Mouse (Mus musculus) intestine, embryonic 15.5 days (tissue): ENCODE measurements around the gene Cpsf6. TPM values are rescaled to one million over a fixed set of nuclear protein-coding genes. Genes with fewer than 3 reads are reported as not detected.

Source experiments
- ATAC-seq: fragments of 200-750 bp; cut with Nextera tagmentation; 2 replicates; pipeline ENCODE4 v1.8.0; 2017; ENCODE audit warnings: moderate TSS enrichment, moderate library complexity
- H3K27ac ChIP-seq: fragments of 300-500 bp; sonication (generic); 2 replicates; pipeline ENCODE4 v1.5.1; 2015; ENCODE audit warnings: mild to moderate bottlenecking, inconsistent platforms
- H3K27me3 ChIP-seq: fragments of 300-500 bp; sonication (generic); replicated peaks from 2 replicates; pipeline ENCODE4 v1.6.1; 2015; ENCODE audit warnings: inconsistent platforms
- H3K36me3 ChIP-seq: fragments of 300-500 bp; sonication (generic); 2 replicates; pipeline ENCODE4 v1.6.1; 2015; ENCODE audit warnings: inconsistent platforms
- H3K4me1 ChIP-seq: fragments of 300-500 bp; sonication (generic); replicated peaks from 2 replicates; pipeline ENCODE4 v1.6.1; 2015; ENCODE audit warnings: inconsistent platforms
- H3K4me2 ChIP-seq: fragments of 300-500 bp; sonication (generic); replicated peaks from 2 replicates; pipeline ENCODE4 v1.6.1; 2015; ENCODE audit warnings: mild to moderate bottlenecking, inconsistent platforms
- H3K4me3 ChIP-seq: fragments of 300-500 bp; sonication (generic); replicated peaks from 2 replicates; pipeline ENCODE4 v1.5.1; 2015; ENCODE audit warnings: inconsistent platforms
- H3K9ac ChIP-seq: fragments of 300-500 bp; sonication (generic); 2 replicates; pipeline ENCODE4 v1.6.1; 2015; ENCODE audit warnings: inconsistent platforms
- H3K9me3 ChIP-seq: fragments of 300-500 bp; sonication (generic); 2 replicates; pipeline ENCODE4 v1.6.1; 2016; ENCODE audit warnings: inconsistent platforms
- WGBS: fragments of 180-500 bp; shearing (Covaris S2); methylation state at CpG from one replicate; pipeline ENCODE4 v1.1.7; 2015; 5-methylcytosine and 5-hydroxymethylcytosine counted together
- polyA plus RNA-seq: library from polyadenylated mRNA; unstranded; fragments of >200 nt; fragmentation: Nextera tagmentation; extraction: Ambion mirVana; gene quantifications from 2 replicates; pipeline ENCODE4 v1.2.1, GENCODE M21; 2015

Cpsf6 gene
- polyA plus RNA-seq, 1 experiment from 2014 or later, result 129 TPM

DNA sequence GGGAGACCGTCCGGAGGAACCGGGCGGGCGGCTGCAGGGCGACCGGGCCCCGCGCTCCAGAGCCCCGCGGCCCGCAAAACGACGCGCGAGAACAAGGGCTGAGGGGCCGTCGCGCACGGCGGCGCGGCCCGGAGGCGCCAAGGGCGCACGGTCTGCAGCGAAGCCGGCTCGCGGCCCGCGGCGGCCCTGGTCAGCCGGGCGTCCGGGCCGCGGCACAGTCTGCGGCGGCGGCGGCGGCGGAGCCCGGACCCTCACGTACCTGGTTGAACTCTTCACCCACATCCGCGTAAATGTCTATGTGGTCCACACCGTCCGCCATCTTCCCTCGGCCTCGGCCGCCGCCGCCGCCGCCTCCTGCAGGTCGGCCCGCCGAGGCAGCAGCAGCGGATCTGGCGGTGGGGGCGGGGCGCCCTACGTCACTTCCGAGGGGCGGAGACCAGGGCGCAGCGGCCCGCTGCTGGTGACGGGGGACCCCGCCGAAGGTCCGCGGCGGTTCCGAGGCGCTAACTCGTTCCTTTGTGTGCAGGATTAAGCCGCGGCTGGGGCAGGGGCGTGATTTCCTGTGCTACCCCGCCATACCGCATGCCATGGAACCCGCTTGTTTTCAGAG is 3.1 kb downstream of the Cpsf6 start:
- peak overlapping the region; percentile 100 for H3K9ac ChIP-seq
- no peaks in the 10 kb centered on the region for H3K27me3 ChIP-seq
- H3K4me1 ChIP-seq, result 0 out of 2 replicates have a peak, but pooled peaks cover 2% of the 10 kb centered on the region
- H3K36me3 ChIP-seq, result no peaks in the 10 kb centered on the region
- peak; percentile 97 for ATAC-seq
- under 1% methylated on average over 77 of the region's 86 CpGs for WGBS
- no peaks in the 10 kb centered on the region for H3K9me3 ChIP-seq
- H3K4me2 ChIP-seq, result peak overlapping the region; percentile 60
- H3K4me3 ChIP-seq, result peak overlapping the region; percentile 99
- peak overlapping the region; percentile 92 for H3K27ac ChIP-seq

DNA sequence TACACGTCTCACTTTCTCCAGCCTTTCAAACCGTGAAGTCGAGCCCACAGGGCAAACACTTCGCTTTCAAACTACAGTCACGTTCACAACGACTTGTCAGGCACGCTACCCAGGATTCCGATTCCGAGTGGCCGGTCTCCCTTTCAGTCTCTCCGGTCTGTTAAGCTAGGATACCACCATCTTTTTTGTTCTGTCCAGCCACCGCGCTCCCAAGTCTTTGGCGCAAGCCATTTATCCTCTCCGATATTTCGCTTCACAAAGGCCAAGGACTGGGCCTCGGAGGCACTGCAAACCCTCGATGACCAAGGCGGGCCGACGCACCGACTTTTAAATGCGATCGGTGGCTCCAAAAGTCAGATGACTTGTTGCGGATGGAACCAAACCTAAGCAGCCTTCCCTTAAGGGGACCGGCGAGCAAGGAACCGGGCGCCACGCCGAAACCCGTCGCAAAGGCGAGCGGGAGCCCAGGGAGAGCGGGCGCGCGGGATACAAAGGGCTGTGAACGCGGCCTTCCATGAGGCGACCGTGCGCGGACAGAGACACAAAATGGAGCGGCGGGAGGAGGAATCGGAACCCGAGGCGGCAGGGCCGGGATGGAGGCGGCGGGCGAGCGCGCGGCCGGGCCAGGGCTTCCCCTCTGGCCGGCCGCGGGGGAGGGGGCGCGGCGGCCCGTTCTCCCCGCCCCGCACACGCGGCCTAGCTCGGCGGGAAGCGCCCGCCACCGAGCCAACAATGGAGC is 3.8 kb downstream of the Cpsf6 start:
- Histone ChIP-seq H3K4me3 (peak overlapping the region; percentile 99), H3K4me2 (peak overlapping the region; percentile 60), H3K4me1 (0 out of 2 replicates have a peak, but pooled peaks cover 2% of the 10 kb centered on the region), H3K27ac (peak overlapping the region; percentile 92), H3K9me3 (no peaks in the 10 kb centered on the region), H3K9ac (peak overlapping the region; percentile 100), H3K27me3 (no peaks in the 10 kb centered on the region), H3K36me3 (no peaks in the 10 kb centered on the region)
- under 1% methylated on average over 67 of the region's 74 CpGs for WGBS
- ATAC-seq, result peak; percentile 79

DNA sequence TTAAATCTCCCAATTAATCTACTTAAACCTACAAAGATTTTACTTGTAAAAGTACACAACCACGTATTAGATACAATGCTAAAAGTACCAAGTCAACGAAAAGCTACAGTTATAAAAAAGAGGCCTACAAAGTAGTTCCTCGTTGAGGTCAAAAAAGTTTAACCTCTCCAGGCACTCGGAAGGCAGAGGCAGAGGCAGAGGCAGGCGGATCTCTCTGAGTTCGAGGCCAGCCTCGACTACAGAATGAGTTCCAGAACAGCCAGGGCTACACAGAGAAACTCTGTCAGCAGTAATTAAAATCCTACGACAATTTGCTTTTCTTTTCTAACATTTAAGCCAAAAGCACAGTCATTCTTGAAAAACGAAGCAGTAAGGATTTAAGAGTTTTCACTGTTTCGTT is 4.7 kb downstream of the Cpsf6 start:
- H3K9ac ChIP-seq, result peak overlapping the region; percentile 36; the same call in 1 of the 2 replicates
- H3K27ac ChIP-seq, result no peak overlapping the region
- no peak for ATAC-seq
- peak overlapping the region; percentile 99 for H3K4me3 ChIP-seq
- peak overlapping the region; percentile 60 for H3K4me2 ChIP-seq
- no peaks in the 10 kb centered on the region for H3K27me3 ChIP-seq
- no peaks in the 10 kb centered on the region for H3K9me3 ChIP-seq
- no peaks in the 10 kb centered on the region for H3K36me3 ChIP-seq
- 15% methylated on average over 10 of the region's 10 CpGs for WGBS
- 0 out of 2 replicates have a peak, but pooled peaks cover 2% of the 10 kb centered on the region for H3K4me1 ChIP-seq

DNA sequence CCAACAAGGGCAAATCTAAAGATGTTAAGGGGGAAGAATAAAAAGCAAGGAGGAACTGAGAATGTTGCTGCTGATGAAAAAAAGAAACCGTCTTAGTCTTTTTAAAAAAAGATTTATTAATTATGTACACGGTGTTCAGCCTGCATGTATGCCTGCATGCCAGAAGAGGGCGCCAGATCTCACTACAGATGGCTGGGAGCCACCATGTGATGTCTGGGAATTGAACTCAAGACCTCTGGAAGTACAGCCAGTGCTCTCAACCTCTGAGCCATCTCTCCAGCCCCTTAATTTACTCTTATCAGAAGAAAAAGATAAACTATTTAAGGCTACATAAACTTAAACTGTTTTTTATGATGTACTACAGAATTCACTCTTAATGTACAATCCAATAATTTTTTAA is 16.7 kb downstream of the Cpsf6 start:
- Histone ChIP-seq H3K27me3 (no peaks in the 10 kb centered on the region), H3K9me3 (no peaks in the 10 kb centered on the region), H3K4me1 (no peaks in the 10 kb centered on the region), H3K36me3 (peaks cover 17% of the 10 kb centered on the region), H3K9ac (no peak overlapping the region), H3K27ac (no peak overlapping the region), H3K4me2 (no peak overlapping the region), H3K4me3 (no peak overlapping the region)
- 28% methylated on average over 3 of the region's 3 CpGs for WGBS
- no peak for ATAC-seq

DNA sequence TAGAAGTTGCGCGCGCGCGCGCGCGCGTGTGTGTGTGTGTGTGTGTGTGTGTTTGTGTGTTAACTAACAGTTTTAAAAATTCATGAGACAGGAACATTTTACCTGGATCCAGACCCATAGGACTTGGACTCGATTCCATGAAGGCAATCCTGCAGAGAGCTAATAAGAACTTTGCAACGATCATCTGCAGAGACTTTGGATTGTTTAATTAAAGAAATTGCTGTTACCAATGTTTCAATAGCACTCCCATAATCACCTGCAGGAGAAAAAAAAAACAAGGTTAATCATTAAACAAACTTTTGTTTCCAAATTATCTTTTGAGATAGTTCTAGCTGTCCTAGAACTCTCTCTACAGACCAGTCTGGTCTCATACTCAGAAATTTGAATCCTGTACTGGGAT is 20.9 kb downstream of the Cpsf6 start:
- Histone ChIP-seq H3K36me3 (peaks cover 16% of the 10 kb centered on the region), H3K27ac (no peak overlapping the region), H3K9me3 (no peaks in the 10 kb centered on the region), H3K4me1 (no peaks in the 10 kb centered on the region), H3K27me3 (no peaks in the 10 kb centered on the region), H3K4me3 (no peak overlapping the region), H3K9ac (no peak overlapping the region), H3K4me2 (no peak overlapping the region)
- no peak for ATAC-seq
- 88% methylated on average over 11 of the region's 11 CpGs for WGBS

DNA sequence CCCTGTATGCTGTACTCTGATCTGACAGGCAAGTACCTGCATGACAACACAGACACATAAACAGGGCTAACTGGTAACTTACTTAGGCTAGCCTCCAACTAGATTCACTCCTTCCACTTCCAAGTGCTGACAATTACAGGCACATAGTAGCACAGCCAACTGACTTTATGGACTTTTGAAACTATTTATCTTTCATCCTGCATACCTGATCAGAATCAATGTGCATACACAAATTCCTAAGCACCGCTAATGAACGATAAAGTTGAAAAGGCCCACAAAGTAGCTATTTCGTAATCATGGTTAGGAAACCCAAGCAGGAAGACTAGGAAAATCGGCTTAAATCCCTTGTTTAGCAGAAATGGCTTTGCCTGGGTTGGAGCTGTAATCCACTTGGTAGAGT is 36.8 kb downstream of the Cpsf6 start:
- Histone ChIP-seq H3K27me3 (no peaks in the 10 kb centered on the region), H3K4me2 (no peak overlapping the region), H3K36me3 (no peaks in the 10 kb centered on the region), H3K4me3 (no peak overlapping the region), H3K27ac (no peak overlapping the region), H3K9me3 (no peaks in the 10 kb centered on the region), H3K9ac (no peak overlapping the region), H3K4me1 (no peaks in the 10 kb centered on the region)
- ATAC-seq, result no peak
- 81% methylated on average over 4 of the region's 4 CpGs for WGBS

DNA sequence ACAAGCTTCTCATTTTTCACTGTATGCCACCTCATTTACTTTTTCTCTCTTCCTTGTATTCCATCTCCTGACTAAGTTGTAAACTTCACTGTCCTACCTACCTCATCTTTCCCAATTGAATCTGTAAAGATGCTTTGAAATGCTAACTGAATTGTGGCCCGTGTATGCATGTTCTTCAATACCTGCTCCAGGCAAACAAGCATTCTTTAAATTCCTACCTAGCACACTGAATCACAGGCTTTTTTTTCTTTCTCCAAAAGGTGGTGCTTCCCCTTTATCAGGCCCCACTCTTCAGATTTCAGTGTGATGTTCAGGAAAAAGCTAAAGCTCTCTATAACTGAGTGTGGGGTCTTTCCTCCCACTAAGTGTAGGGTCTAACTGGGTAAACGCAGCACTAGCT is 37.4 kb downstream of the Cpsf6 start:
- H3K4me1 ChIP-seq, result no peaks in the 10 kb centered on the region
- no peak overlapping the region for H3K9ac ChIP-seq
- H3K36me3 ChIP-seq, result no peaks in the 10 kb centered on the region
- no peak overlapping the region for H3K27ac ChIP-seq
- H3K9me3 ChIP-seq, result no peaks in the 10 kb centered on the region
- no peak overlapping the region for H3K4me2 ChIP-seq
- WGBS, result 73% methylated on average over 2 of the region's 2 CpGs
- H3K4me3 ChIP-seq, result no peak overlapping the region
- no peak for ATAC-seq
- H3K27me3 ChIP-seq, result no peaks in the 10 kb centered on the region

DNA sequence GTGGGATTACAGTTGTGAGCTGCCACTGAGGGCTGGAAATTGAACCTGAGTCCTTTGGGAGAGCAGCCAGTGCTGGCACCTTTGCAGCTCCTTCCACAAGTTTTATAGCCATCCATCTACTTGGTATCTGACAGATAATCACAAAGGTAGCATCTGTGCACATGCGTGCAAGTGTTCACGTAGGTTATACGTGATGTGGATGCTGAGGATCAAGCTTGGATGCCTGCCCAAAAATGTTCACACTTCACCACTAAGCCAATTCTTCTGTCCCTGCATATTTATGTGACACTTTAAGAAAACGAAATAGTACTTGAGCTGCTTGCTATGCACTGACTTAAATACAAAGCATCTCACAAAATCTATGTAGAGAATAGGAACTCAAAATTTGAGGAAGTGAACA is 38.8 kb downstream of the Cpsf6 start:
- Histone ChIP-seq H3K27me3 (no peaks in the 10 kb centered on the region), H3K4me3 (no peak overlapping the region), H3K4me1 (no peaks in the 10 kb centered on the region), H3K36me3 (no peaks in the 10 kb centered on the region), H3K27ac (no peak overlapping the region), H3K9ac (no peak overlapping the region), H3K9me3 (no peaks in the 10 kb centered on the region), H3K4me2 (no peak overlapping the region)
- no peak for ATAC-seq
- 76% methylated on average over 4 of the region's 4 CpGs for WGBS

DNA sequence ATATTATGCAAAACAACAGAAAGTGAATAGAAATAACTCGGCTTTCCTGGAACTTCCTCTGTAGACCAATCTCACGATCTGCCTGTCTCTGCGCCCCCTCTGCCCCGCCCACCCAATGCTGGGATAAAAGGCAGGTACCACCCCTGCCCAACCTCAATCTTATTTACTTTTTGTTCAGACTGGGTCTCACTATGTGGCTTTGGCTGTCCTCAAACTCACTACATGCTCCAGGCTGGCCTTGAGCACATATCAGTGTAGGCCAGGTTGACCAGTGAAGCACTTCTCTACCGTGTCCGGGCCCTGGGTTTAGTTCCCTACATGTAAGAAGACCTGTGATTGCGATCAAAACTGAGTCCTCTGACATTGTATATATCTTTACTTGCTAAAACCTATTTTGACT is 40.6 kb downstream of the Cpsf6 start:
- H3K4me1 ChIP-seq, result no peaks in the 10 kb centered on the region
- H3K9me3 ChIP-seq, result no peaks in the 10 kb centered on the region
- no peak overlapping the region for H3K4me3 ChIP-seq
- H3K36me3 ChIP-seq, result no peaks in the 10 kb centered on the region
- H3K27me3 ChIP-seq, result no peaks in the 10 kb centered on the region
- ATAC-seq, result no peak
- no peak overlapping the region for H3K9ac ChIP-seq
- no peak overlapping the region for H3K4me2 ChIP-seq
- 83% methylated on average over 7 of the region's 7 CpGs for WGBS
- no peak overlapping the region for H3K27ac ChIP-seq

DNA sequence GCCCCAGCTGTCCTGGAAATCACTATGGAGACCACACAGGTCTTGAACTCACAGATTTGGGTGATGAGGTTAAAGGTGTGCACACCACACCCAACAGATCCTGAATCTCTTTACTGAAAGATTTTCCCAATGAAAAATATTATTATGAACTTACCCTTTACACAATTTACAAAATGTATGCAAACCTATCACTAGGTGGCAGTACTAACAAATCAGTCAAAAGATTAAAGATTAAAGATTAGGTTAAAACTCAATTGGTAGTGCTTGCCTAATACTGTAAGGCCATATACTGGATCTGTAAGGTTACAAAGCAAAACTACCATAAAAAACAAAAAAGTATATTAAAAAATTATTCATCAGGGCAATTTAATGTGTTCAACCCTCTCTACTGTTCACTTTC is 41.9 kb downstream of the Cpsf6 start:
- Histone ChIP-seq H3K27ac (no peak overlapping the region), H3K27me3 (no peaks in the 10 kb centered on the region), H3K9ac (no peak overlapping the region), H3K4me3 (no peak overlapping the region), H3K4me1 (no peaks in the 10 kb centered on the region), H3K36me3 (no peaks in the 10 kb centered on the region), H3K4me2 (no peak overlapping the region), H3K9me3 (no peaks in the 10 kb centered on the region)
- no peak for ATAC-seq

DNA sequence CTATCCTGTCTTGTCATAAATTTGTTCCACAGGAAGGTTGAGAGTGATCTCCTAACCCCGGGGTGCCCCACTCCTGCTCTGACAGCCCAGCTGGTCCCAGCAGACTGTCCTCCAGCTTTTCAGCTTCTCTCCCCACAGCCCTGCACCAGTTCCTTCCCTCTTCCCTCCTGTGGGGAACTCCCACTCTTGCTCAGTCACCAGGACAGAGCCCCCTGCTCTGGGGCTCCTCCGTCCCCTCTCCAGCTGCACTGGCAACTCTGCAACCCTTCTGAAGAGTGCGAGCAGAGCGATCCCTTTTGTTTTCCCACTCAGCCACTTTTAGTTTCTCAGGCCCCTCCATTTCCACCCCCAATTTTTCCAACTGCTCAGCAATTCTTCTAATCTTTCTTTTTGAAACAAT is 44.2 kb downstream of the Cpsf6 start:
- WGBS, result 31% methylated on average over 4 of the region's 4 CpGs
- no peaks in the 10 kb centered on the region for H3K4me1 ChIP-seq
- H3K9me3 ChIP-seq, result no peaks in the 10 kb centered on the region
- H3K9ac ChIP-seq, result no peak overlapping the region
- no peaks in the 10 kb centered on the region for H3K36me3 ChIP-seq
- H3K4me3 ChIP-seq, result no peak overlapping the region
- 0 out of 2 replicates have a peak, but pooled peaks have one; percentile 38 for ATAC-seq
- no peak overlapping the region for H3K4me2 ChIP-seq
- no peak overlapping the region for H3K27ac ChIP-seq
- no peaks in the 10 kb centered on the region for H3K27me3 ChIP-seq

DNA sequence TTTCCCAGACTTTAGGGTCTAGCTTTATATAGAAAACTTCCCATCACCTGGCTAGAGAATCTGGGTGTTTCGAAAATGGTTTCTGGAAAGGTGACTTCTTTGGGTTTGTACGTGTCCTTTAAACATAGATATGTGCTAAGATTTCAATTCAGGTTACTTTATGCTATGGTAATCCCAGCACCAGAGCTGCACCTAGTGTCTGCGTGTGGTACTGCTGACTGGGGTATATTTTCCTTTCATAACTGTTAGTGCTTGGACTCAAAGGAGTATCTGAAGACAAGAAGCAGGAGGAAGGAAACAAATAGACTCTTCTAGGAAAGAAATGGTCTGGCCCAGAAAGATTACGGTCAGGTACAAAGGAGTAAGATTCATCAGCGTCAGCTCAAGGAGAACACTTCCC is 49.3 kb downstream of the Cpsf6 start:
- no peak for ATAC-seq
- Histone ChIP-seq H3K9ac (no peak overlapping the region), H3K27me3 (no peaks in the 10 kb centered on the region), H3K27ac (no peak overlapping the region), H3K36me3 (no peaks in the 10 kb centered on the region), H3K4me2 (no peak overlapping the region), H3K9me3 (no peaks in the 10 kb centered on the region), H3K4me1 (no peaks in the 10 kb centered on the region), H3K4me3 (no peak overlapping the region)
- 75% methylated on average over 5 of the region's 5 CpGs for WGBS

DNA sequence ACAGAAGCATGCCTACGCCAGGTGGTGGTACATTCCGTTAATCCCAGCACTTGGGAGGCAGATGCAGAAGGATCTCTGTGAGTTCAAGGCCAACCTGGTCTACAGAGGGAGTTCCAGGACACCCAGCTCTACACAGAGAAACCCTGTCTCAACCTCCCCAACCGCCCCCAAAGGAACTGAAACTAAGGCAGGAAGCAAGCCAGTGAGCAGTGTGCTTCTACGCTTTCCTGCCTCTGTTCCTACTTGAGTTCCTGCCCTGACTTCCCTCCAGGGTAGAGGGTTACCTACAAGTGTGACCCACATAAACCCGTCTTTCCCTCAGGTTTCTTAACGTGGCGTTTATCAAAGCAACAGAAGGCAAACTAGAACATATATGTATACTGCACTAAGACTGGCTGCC is 56.0 kb downstream of the Cpsf6 start:
- Histone ChIP-seq H3K27ac (no peak overlapping the region), H3K4me3 (no peak overlapping the region), H3K9me3 (no peaks in the 10 kb centered on the region), H3K9ac (no peak overlapping the region), H3K4me1 (no peaks in the 10 kb centered on the region), H3K4me2 (no peak overlapping the region), H3K27me3 (no peaks in the 10 kb centered on the region), H3K36me3 (no peaks in the 10 kb centered on the region)
- 88% methylated on average over 7 of the region's 7 CpGs for WGBS
- ATAC-seq, result no peak
